Mouse (Mus musculus) cerebellum, adult 2 months (tissue): ENCODE data around the gene Rpf2.

ENCODE experiments used
- CTCF ChIP-seq: fragments of 200-500 bp; IDR thresholded peaks from 2 replicates; pipeline ENCODE4 v1.5.1; 2011; ENCODE audit warnings: low read depth, mild to moderate bottlenecking, control low read depth, low read length, moderate library complexity, borderline replicate concordance; ENCODE audit not compliant: insufficient read depth
- POLR2A ChIP-seq: fragments of 200-500 bp; IDR thresholded peaks from 2 replicates; pipeline ENCODE4 v1.6.1; 2011; ENCODE audit warnings: low read length, control low read depth, borderline replicate concordance; ENCODE audit not compliant: insufficient read depth

DNA sequence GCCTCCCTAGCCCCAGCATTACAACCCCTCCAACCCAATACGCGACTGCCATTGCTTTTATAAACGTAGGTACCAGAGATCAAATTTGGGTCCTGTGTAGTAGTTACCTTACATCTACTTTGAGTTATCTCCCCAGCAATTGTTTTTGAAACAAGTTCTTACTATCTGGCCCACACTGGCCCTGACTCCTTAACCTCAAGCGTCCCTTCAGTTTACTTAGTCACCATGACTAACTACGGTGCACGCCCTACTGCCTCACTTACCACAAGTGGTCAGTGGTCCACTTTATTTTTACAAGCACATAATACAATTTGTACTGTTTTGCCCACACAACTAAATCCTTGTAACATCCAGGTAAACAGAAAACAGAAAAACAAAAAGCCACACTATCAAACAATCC lies 45.8 kb upstream of the Rpf2 start:
- TF ChIP-seq CTCF (no peak), POLR2A (no peak)
